Mouse (Mus musculus) gastrocnemius, adult 2 months (tissue): ENCODE results near the gene Gprc6a. TPM values are rescaled to one million over a fixed set of nuclear protein-coding genes. Genes with fewer than 3 reads are reported as not detected.

ENCODE experiments used
- DNase-seq: peaks from one replicate; pipeline ENCODE4 v3.0.0; 2022
- H3K27ac ChIP-seq: fragments of 200-600 bp; 2 replicates; pipeline ENCODE4 v1.8.1; 2022; ENCODE audit warnings: mild to moderate bottlenecking
- H3K4me3 ChIP-seq: fragments of 200-600 bp; 2 replicates; pipeline ENCODE4 v1.8.1; 2022; ENCODE audit warnings: mild to moderate bottlenecking, moderate library complexity
- CTCF ChIP-seq: fragments of 200-600 bp; IDR thresholded peaks from 2 replicates; pipeline ENCODE4 v1.8.1; 2022; ENCODE audit warnings: antibody characterized with exemption, mild to moderate bottlenecking, moderate library complexity
- intact Hi-C: fragments of 180-260 bp; cut with DNase I; formaldehyde crosslinking; loops from one replicate; pipeline ENCODE4 v1.15.1; 2025
- total RNA-seq, 2 experiments: library from RNA; stranded (reverse); gene quantifications; 2 replicates each; pipeline ENCODE4 v1.2.3; 2021

Gene Gprc6a
- total RNA-seq, 2 experiments from 2014 or later: not detected

- DNase-seq: no peak
- no peak overlapping the region for H3K27ac ChIP-seq
- intact Hi-C loops: no loop called here
- H3K4me3 ChIP-seq: no peak overlapping the region
- no peak for TF ChIP-seq CTCF
These were observed 17.8 kb downstream of the Gprc6a start for GRCm38 (mm10) chr10:51613421-51613820.

- no peak overlapping the region for H3K27ac ChIP-seq
- intact Hi-C loops: no loop called here
- H3K4me3 ChIP-seq: no peak overlapping the region
- no peak for DNase-seq
- TF ChIP-seq CTCF: no peak
These were observed 19.1 kb downstream of the Gprc6a start for GRCm38 (mm10) chr10:51611969-51612682.

GRCm38 (mm10) chr10:51609741-51610425 is 21.4 kb downstream of the Gprc6a start:
- no peak for TF ChIP-seq CTCF
- intact Hi-C loops: no loop called here
- H3K27ac ChIP-seq: no peak overlapping the region
- H3K4me3 ChIP-seq: no peak overlapping the region
- no peak for DNase-seq

GRCm38 (mm10) chr10:51596928-51597635 is 34.2 kb downstream of the Gprc6a start:
- Histone ChIP-seq H3K4me3 (no peak overlapping the region), H3K27ac (no peak overlapping the region)
- no peak for DNase-seq
- intact Hi-C loops: loop anchor here (10.0 kb wide), 2 partner anchors 508 to 788 kb away; partner anchors contain the start of genes Gopc and Nepn
- TF ChIP-seq CTCF: no peak

- Histone ChIP-seq H3K27ac (no peak overlapping the region), H3K4me3 (no peak overlapping the region)
- DNase-seq: no peak
- peak; percentile 51 for TF ChIP-seq CTCF
- intact Hi-C loops: loop anchor here (10.0 kb wide), 2 partner anchors 510 to 790 kb away; partner anchors contain the start of genes Gopc and Nepn
These were observed 36.0 kb downstream of the Gprc6a start for GRCm38 (mm10) chr10:51595001-51595931.

- no peak for TF ChIP-seq CTCF
- intact Hi-C loops: loop anchor here (10.0 kb wide), 2 partner anchors 513 to 793 kb away; partner anchors contain the start of genes Gopc and Nepn
- no peak for DNase-seq
- Histone ChIP-seq H3K27ac (no peak overlapping the region), H3K4me3 (no peak overlapping the region)
These were observed 39.7 kb downstream of the Gprc6a start for GRCm38 (mm10) chr10:51591574-51591973.

GRCm38 (mm10) chr10:51590139-51590574 is 41.1 kb downstream of the Gprc6a start, which contains the start of gene Fam162b:
Gene Fam162b (minus strand): TSS chr10:51590517.
- TF ChIP-seq CTCF: no peak
- DNase-seq: no peak
- no peak within 1 kb of the TSS for H3K4me3 ChIP-seq
- intact Hi-C loops: loop anchor here (10.0 kb wide), 2 partner anchors 515 to 795 kb away; partner anchors contain the start of genes Gopc and Nepn
- no peak within 1 kb of the TSS for H3K27ac ChIP-seq

GRCm38 (mm10) chr10:51584919-51585318 is 46.3 kb downstream of the Gprc6a start:
- TF ChIP-seq CTCF: no peak
- Histone ChIP-seq H3K27ac (no peak overlapping the region), H3K4me3 (no peak overlapping the region)
- DNase-seq: no peak
- intact Hi-C loops: no loop called here

GRCm38 (mm10) chr10:51584378-51584777 is 46.9 kb downstream of the Gprc6a start:
- no peak for TF ChIP-seq CTCF
- Histone ChIP-seq H3K27ac (no peak overlapping the region), H3K4me3 (no peak overlapping the region)
- DNase-seq: no peak
- intact Hi-C loops: no loop called here

GRCm38 (mm10) chr10:51571225-51571996 is 59.9 kb downstream of the Gprc6a start:
- DNase-seq: no peak
- no peak overlapping the region for H3K4me3 ChIP-seq
- TF ChIP-seq CTCF: no peak
- intact Hi-C loops: no loop called here
- H3K27ac ChIP-seq: no peak overlapping the region

Other genes with a start within 250 kb of the Gprc6a start
- not detected for gene Gm49339, start 150.8 kb downstream of the Gprc6a start, total RNA-seq
- under 1 TPM; 0.78 to 0.97 TPM for gene Lilr4b, start 150.8 kb downstream of the Gprc6a start, total RNA-seq
- under 1 TPM; 0.75 to 0.84 TPM for gene Lilrb4a, start 140.5 kb downstream of the Gprc6a start, total RNA-seq
- gene Fam162b, start 40.9 kb downstream of the Gprc6a start, total RNA-seq: not detected
- gene Rfx6, start 46.3 kb upstream of the Gprc6a start, total RNA-seq: not detected